Mouse (Mus musculus) liver, postnatal 0 days (tissue): ENCODE results near the gene Ttc7. TPM values are rescaled to one million over a fixed set of nuclear protein-coding genes. Genes with fewer than 3 reads are reported as not detected.

Experiments
- ATAC-seq: fragments of 200-750 bp; cut with Nextera tagmentation; 2 replicates; pipeline ENCODE4 v1.8.0; 2017; ENCODE audit warnings: mild to moderate bottlenecking, moderate library complexity
- DNase-seq: peaks from one replicate; pipeline ENCODE4 v3.0.0-alpha.2; 2016
- H3K27ac ChIP-seq: fragments of 300-500 bp; sonication (generic); 2 replicates; pipeline ENCODE4 v1.5.1; 2014; ENCODE audit warnings: antibody characterized with exemption, moderate library complexity, mild to moderate bottlenecking, low read depth
- H3K27me3 ChIP-seq: fragments of 300-500 bp; sonication (generic); 2 replicates; pipeline ENCODE4 v1.6.1; 2014; ENCODE audit warnings: low read length, control low read depth, mixed read lengths; ENCODE audit not compliant: insufficient read depth
- H3K36me3 ChIP-seq: fragments of 300-500 bp; sonication (generic); replicated peaks from 2 replicates; pipeline ENCODE4 v1.6.1; 2014; ENCODE audit warnings: mild to moderate bottlenecking, control low read depth, low read length, moderate library complexity, mixed read lengths; ENCODE audit not compliant: insufficient read depth
- H3K4me1 ChIP-seq: fragments of 300-500 bp; sonication (generic); 2 replicates; pipeline ENCODE4 v1.6.1; 2014; ENCODE audit warnings: antibody characterized with exemption, mild to moderate bottlenecking, control low read depth; ENCODE audit not compliant: insufficient read depth
- H3K4me2 ChIP-seq: fragments of 300-500 bp; sonication (generic); 2 replicates; pipeline ENCODE4 v1.6.1; 2014; ENCODE audit warnings: low read depth, mild to moderate bottlenecking, low read length, moderate library complexity, mixed read lengths
- H3K4me3 ChIP-seq: fragments of 300-500 bp; sonication (generic); 2 replicates; pipeline ENCODE4 v1.5.1; 2014; ENCODE audit warnings: low read depth, low read length
- H3K9ac ChIP-seq: fragments of 300-500 bp; sonication (generic); replicated peaks from 2 replicates; pipeline ENCODE4 v1.6.1; 2014; ENCODE audit warnings: mild to moderate bottlenecking, moderate library complexity
- H3K9me3 ChIP-seq: fragments of 300-500 bp; sonication (generic); 2 replicates; pipeline ENCODE4 v1.6.1; 2016; ENCODE audit warnings: mild to moderate bottlenecking, control low read depth, low read length, mixed read lengths
- CTCF ChIP-seq: sonication (generic); IDR thresholded peaks from 2 replicates; pipeline ENCODE4 v1.5.1; 2016; ENCODE audit warnings: antibody characterized with exemption, low read depth
- EP300 ChIP-seq: IDR thresholded peaks from 2 replicates; pipeline ENCODE4 v1.6.1; 2016; ENCODE audit warnings: antibody characterized with exemption, low read depth, mild to moderate bottlenecking
- WGBS: fragments of 180-500 bp; shearing (Covaris S2); extraction: QIAGEN DNeasy Blood & Tissue Kit; methylation state at CpG from one replicate; pipeline ENCODE4 v1.1.7; 2014; ENCODE audit not compliant: insufficient replicate concordance; 5-methylcytosine and 5-hydroxymethylcytosine counted together
- polyA plus RNA-seq: library from polyadenylated mRNA; unstranded; fragments of >200 nt; fragmentation: Nextera tagmentation; extraction: Ambion mirVana; gene quantifications from 2 replicates; pipeline ENCODE4 v1.2.1, GENCODE M21; 2015

Gene Ttc7
- polyA plus RNA-seq, 1 experiment from 2014 or later = 12.1 TPM

DNA sequence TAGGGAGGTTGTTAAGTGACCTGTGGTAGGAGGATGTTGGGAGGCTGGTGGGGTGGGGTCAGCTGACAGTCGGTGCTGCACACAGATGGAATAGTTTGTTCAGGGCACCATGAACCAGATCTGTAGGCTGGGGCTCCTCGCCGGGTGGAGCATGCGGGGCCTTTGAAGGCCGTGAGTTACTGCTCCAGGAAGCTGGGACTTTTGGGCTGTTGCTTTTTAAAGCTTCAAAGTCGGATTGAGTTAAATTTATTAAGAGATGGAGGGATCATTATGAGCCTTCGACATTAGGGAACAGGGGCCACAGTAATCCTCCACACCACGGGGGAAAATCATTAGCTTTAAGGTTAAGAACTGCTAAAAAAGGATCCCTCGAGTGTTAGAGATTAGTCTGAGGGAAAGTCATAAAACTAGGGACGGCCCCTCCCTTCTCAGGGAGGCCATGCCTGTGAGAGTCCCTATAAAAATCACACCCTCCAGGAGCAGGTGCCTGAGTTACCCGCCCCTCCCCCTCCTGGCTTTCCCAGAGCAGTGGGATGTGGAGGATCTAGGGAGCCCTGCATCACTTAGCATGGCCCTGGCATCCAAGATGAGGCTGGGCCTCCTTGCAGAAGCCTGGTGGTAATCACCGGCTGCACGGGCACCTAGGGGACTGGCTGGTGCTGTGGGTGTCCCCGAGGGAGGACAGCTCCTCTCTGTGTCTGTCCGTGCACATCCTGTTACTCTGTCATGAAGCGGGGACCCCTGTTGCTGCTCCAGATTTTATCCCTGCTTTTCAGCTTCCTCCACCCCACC, 69.6 kb downstream of the Ttc7 start:
- ATAC-seq = peak; percentile 14; the same call in 1 of the 2 replicates
- WGBS = 56% methylated on average over 16 of the region's 16 CpGs
- no peak for DNase-seq

DNA sequence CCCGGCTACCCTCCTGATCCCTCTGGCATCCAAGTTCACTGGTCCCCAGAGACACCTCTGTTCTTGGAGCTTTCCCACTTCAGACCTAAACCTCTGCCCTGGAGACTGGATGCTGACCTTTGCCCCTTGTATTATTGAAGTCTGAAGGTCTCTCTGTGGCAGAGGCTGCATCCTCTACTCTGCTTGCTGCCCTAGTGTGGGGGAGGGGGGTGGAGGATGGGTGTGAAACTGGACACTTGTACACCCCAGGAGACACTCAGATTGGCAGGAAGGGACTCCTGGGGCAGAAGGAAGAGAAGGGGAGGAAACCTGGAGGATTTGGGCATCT, 70.2 kb downstream of the Ttc7 start:
- H3K27ac ChIP-seq = no peak overlapping the region
- H3K4me2 ChIP-seq = 0 out of 2 replicates have a peak overlapping the region, but pooled peaks have one; percentile 2
- 77% methylated on average over 1 of the region's 1 CpGs for WGBS
- no peaks in the 10 kb centered on the region for H3K9me3 ChIP-seq
- H3K9ac ChIP-seq = no peak overlapping the region
- peaks cover 12% of the 10 kb centered on the region; the same call in 1 of the 2 replicates for H3K36me3 ChIP-seq
- no peak overlapping the region for H3K4me3 ChIP-seq
- DNase-seq (peak; percentile 27), ATAC-seq (peak; percentile 58)
- H3K27me3 ChIP-seq = no peaks in the 10 kb centered on the region
- TF ChIP-seq EP300 (no peak), CTCF (no peak)
- peaks cover 11% of the 10 kb centered on the region; the same call in 1 of the 2 replicates for H3K4me1 ChIP-seq

More for the DNA sequence above, 69.6 kb downstream of the Ttc7 start:
- Histone ChIP-seq H3K27ac (no peak overlapping the region), H3K4me1 (peaks cover 11% of the 10 kb centered on the region; the same call in 1 of the 2 replicates), H3K9me3 (no peaks in the 10 kb centered on the region), H3K27me3 (no peaks in the 10 kb centered on the region), H3K4me3 (no peak overlapping the region), H3K4me2 (0 out of 2 replicates have a peak overlapping the region, but pooled peaks have one; percentile 2), H3K36me3 (peaks cover 17% of the 10 kb centered on the region; the same call in 1 of the 2 replicates), H3K9ac (no peak overlapping the region)
- no peak for TF ChIP-seq EP300
- no peak for TF ChIP-seq CTCF

GRCm38 (mm10) chr17:87353745-87354320, 71.1 kb downstream of the Ttc7 start:
- peaks cover 11% of the 10 kb centered on the region; the same call in 1 of the 2 replicates for H3K4me1 ChIP-seq
- no peak for DNase-seq
- 86% methylated on average over 8 of the region's 8 CpGs for WGBS

GRCm38 (mm10) chr17:87355456-87355855, 72.8 kb downstream of the Ttc7 start:
- H3K27ac ChIP-seq = no peak overlapping the region
- no peaks in the 10 kb centered on the region for H3K27me3 ChIP-seq
- no peaks in the 10 kb centered on the region for H3K9me3 ChIP-seq
- 61% methylated on average over 8 of the region's 8 CpGs for WGBS
- no peak overlapping the region for H3K9ac ChIP-seq
- no peak overlapping the region for H3K4me3 ChIP-seq
- H3K36me3 ChIP-seq = peaks cover 9% of the 10 kb centered on the region; the same call in 1 of the 2 replicates
- DNase-seq = no peak
- ATAC-seq = no peak
- no peak overlapping the region for H3K4me2 ChIP-seq
- TF ChIP-seq CTCF (no peak), EP300 (no peak)
- H3K4me1 ChIP-seq = peaks cover 11% of the 10 kb centered on the region; the same call in 1 of the 2 replicates

More at GRCm38 (mm10) chr17:87353745-87354320, 71.1 kb downstream of the Ttc7 start:
- no peaks in the 10 kb centered on the region for H3K27me3 ChIP-seq
- no peak overlapping the region for H3K27ac ChIP-seq
- no peak overlapping the region for H3K4me3 ChIP-seq
- peaks cover 6% of the 10 kb centered on the region; the same call in 1 of the 2 replicates for H3K36me3 ChIP-seq
- no peak for ATAC-seq
- no peaks in the 10 kb centered on the region for H3K9me3 ChIP-seq
- TF ChIP-seq EP300 (no peak), CTCF (no peak)
- no peak overlapping the region for H3K4me2 ChIP-seq
- no peak overlapping the region for H3K9ac ChIP-seq

- Histone ChIP-seq H3K27ac (no peak overlapping the region), H3K4me3 (no peak overlapping the region), H3K4me2 (no peak overlapping the region), H3K27me3 (no peaks in the 10 kb centered on the region), H3K9ac (no peak overlapping the region), H3K36me3 (peaks cover 12% of the 10 kb centered on the region), H3K9me3 (no peaks in the 10 kb centered on the region), H3K4me1 (peaks cover 5% of the 10 kb centered on the region; the same call in 1 of the 2 replicates)
- 81% methylated on average over 5 of the region's 5 CpGs for WGBS
- no peak for ATAC-seq
- TF ChIP-seq CTCF = no peak
- no peak for TF ChIP-seq EP300
- DNase-seq = no peak
Observed at GRCm38 (mm10) chr17:87356261-87356660, 73.6 kb downstream of the Ttc7 start.

DNA sequence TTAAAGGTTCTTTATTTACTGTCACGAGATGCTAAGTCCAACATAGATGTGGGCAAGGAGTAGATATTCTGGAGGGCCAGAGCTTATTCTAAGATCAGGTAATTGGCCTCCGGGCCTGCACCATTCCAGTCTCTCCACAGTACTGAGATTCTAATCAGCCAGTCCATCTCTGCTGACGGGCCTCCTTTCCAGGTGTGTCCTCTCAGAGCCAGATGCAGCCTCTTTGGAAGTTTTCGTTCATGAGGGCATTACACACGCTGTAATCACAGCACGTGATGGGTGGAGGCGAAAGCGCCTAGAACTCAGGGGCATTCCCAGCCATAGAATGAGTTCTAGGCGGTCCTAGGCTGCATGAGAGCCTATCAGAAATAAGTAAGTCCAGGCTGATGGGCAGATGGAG, 74.8 kb downstream of the Ttc7 start:
- H3K4me1 ChIP-seq = peaks cover 3% of the 10 kb centered on the region; the same call in 1 of the 2 replicates
- H3K27me3 ChIP-seq = no peaks in the 10 kb centered on the region
- no peak overlapping the region for H3K4me2 ChIP-seq
- no peak overlapping the region for H3K9ac ChIP-seq
- no peak overlapping the region for H3K27ac ChIP-seq
- DNase-seq = no peak
- no peaks in the 10 kb centered on the region for H3K9me3 ChIP-seq
- H3K4me3 ChIP-seq = no peak overlapping the region
- TF ChIP-seq CTCF (no peak), EP300 (no peak)
- ATAC-seq = no peak
- H3K36me3 ChIP-seq = peaks cover 22% of the 10 kb centered on the region
- WGBS = 79% methylated on average over 9 of the region's 9 CpGs
